Mouse (Mus musculus) cerebellum, adult 8-10 months (tissue): ENCODE measurements around the gene Prss57.

ENCODE experiments used
- DNase-seq: peaks from one replicate; pipeline ENCODE4 v3.0.0; 2022

Prss57 gene

DNA sequence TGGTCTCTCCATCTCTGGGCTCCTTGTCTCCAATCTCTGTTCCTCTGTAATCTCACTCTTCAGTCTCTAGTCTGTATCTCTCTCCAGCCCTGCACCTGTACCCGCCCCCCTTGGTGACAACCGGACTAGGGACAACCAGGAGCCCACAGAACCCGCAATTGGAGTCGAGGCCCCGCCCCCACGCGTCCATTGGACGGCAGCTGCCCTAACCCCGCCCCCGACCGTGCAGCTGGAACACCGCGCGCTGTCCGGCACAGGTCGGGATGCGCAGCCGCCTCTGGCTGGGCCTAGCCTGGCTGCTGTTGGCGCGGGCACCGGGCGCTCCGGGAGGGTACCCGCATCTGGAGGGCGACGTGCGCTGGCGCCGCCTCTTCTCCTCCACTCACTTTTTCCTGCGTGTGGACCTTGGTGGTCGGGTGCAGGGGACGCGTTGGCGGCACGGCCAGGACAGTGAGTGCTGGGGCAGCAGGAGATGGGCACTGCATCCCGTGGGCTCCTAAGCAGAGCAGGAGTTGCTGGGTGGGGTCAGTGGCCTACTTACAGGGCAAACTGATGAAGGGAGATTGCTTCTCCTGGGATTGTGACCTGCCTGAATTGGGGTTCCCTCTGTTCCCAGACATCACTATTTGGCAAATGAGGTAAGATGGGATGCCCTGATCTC is 35.8 kb downstream of the Prss57 start, which contains the start of gene Fgf22:
Gene Fgf22, plus strand, starts transcription at position 221 of the 661 bp plus-strand sequence.
- DNase-seq = peak; percentile 80

DNA sequence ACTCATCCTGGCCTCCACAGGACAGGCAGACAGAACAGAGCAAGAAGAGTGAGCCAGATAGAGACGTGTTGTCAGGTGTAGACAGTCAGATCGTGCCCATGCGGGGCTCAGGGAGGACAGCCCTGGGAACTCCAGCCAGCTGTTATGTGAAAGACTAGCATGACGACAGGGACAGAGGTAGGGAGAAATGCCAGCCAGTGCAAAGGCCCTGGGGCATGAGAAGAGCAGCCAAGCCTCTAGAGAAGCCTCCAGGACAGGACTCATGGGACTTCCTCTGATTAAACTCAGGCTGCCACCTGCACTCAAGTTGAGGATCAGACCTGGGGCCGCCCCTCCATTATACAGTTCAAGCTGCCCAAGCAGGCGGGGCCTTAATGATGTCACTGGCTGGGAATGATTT is 42.3 kb downstream of the Prss57 start:
- DNase-seq = no peak

DNA sequence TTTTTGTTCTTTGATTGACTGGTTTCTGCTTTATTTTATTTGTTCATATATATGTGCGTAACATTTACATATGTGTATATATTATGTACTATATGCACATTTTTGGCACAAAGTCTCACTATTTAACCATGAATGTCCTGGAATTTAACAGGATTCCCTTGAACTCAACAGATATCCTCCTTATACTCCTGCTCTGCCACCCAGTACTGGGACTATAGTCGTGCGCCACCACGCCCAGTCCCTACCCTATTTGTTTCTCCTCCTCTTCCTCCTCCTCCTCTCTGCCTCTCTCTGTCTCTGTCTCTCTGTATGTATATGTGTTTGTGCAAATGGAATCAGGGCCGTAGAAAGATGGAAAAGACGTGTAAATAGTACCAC is 44.0 kb downstream of the Prss57 start:
- no peak for DNase-seq

DNA sequence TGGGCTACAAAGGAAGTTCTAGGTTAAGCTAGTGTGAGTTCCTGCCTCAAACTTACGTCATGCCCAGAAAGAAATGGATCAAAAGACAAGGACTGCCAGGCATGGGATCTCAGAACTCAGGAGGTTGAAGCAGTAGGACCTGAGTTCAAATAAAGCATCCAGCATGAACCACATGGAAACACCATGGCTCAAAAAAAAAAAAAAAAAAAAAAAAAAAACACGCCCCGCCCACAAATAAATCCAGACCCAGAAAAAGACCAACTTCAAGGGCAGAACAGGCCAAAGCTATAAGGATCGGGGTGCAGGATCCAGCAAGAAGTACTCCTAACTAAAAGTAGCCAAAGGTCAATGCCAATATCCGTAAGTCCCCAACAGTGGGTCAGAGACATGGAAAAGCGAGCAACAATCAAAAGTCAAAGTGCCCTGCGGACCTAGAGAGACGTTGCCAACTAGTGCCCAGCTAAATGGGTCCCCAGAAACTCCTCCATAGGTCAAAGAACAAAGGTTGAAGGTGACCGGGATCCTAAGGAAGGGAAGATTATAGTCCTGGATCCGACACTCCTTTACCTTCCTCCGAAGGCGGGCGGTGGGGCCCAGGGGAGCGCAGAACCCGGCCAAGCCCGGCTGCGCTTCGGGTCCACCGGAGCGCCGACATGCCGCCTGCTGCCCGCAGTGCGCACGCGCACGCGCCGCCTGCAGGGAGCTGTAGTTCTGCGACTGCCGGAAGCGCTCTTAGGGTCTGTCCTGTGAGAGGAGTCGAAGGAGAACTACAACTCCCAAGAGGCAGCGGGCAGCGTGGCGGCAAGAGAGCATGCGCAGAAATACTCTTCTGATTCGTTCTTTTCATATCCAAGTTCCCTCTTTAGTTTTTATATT is 44.6 kb downstream of the Prss57 start, which contains the start of gene Polrmt:
Gene Polrmt, minus strand, starts transcription at position 684 of the 876 bp plus-strand sequence.
- peak; percentile 93 for DNase-seq

DNA sequence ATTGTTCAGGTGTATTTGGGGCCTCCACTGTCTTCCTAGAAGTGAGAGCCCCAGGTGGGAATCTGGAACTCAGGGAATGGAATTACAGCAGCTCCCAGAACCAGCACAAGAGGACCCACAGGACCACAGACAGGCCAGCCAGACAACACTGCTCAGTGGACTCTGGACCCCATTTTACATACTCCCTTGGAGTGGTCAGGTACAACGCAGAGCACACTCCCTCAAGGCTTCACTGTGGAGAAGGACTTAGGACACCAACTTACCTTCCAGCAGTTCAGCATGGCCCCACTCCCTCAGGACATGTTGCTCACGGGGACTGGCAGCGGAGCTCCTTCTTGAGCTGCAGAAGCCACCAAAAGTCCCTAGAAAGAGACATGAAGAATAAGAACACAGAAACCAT is 45.4 kb downstream of the Prss57 start:
- DNase-seq = no peak

DNA sequence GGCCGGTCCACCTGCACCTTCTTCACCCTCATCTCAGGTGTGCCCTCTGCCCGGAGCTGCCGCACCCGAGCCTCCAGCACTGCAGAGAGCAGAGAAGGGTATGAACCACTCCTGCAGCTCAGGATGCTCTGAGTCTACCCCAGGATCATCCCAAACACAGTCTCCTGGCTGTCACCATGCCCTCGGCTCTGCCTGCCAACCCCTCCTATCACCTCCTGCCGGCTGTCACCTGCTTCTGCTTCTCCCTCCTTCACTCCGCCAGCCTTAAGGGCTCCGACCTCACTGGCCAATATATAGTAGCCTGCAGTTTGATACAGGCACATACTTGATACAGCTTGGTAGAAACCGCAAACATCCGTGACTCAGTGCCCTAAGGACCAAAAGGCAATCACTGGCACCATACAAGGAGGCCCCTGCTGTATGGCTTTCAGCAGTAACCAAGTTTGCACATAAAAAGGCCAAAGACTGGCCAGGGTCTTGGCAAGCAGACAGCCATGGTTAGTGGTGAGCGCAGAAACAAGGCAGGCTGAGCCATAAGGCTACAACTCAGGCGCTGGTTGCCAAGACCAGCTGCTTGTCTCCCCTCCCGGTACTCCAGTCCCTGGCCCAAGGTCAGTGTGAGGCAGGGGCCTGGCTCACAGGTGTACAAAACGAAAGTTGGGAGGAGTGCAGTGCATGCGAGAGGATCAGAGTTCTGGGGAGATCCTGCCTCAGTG is 47.0 kb downstream of the Prss57 start:
- DNase-seq = peak; percentile 59

DNA sequence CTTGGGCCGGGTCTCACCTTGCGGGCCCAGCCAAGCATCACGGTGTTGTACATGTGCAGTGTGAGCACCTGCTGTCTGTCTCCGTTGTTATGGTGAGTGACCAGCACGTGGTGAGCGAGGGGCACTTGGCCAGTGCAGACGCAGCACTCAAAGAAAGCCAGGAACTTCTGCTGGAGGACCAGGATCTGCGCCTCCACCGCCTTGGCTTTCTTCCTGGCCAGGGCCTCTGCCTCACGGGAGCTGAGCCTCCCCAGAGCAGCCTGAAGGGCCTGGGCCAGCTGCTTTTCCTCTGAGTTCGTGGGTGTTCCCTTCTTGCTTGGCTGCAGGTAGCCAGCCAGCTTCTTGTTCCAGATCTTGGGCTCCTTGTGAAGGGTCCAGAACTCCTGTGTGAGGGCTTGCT is 47.6 kb downstream of the Prss57 start:
- no peak for DNase-seq

DNA sequence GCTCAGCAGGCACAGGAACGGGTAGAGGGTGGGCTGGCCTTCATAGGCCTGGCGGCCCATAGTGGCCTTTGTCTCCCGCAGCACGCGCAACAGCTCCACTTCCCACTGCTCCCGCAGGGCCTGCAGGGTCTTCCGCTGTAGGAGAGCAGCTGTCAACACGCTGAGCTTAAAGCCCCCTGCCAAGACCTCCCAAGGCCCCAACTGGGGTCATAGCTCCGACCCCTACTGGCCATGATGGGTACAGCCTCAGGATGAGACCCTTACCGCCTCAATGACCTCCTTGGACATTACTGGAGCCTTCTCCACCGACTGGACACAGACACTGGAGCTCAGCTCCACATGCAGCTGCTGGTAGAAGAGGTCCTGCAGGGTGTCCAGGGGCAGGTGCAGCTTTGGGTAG is 49.9 kb downstream of the Prss57 start:
- DNase-seq = no peak

DNA sequence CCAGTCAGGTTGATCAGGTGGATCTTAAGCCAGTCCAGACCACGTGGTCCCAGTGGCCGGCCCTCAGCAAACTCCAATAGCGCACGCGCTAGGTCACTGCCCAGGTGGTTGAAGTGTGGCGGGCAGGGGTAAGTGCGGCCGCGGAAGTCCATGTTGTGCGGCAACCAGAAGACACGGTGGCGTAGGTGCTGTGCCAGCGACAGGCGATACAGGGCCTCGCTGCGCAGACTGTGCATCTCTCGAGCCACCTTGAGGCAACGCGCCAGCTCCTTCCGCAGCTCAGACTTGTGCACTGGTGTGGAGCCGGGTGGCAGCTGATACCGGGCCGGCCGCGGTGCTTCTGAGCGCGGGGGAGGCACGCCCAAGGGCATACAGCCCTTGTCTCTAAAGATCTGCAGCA is 51.5 kb downstream of the Prss57 start:
- no peak for DNase-seq

DNA sequence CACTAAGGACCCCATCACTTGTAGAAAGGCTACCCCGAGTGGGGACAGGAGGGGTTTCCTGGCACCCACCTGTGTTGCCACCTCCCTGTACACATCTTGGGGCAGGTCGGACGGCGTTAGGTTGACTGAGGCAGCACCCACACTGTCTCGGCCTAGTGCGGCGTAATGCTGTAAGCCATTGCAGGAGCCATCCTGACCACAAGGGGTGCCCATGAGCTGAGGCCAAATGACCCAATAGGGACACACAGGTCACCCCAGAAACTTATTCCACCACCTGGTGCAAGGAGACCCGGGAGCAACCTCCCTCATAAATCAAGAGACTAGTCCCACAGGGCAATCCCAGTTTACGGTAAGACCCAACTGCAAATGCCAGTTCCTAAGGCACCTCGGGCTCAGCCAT is 52.5 kb downstream of the Prss57 start:
- no peak for DNase-seq

DNA sequence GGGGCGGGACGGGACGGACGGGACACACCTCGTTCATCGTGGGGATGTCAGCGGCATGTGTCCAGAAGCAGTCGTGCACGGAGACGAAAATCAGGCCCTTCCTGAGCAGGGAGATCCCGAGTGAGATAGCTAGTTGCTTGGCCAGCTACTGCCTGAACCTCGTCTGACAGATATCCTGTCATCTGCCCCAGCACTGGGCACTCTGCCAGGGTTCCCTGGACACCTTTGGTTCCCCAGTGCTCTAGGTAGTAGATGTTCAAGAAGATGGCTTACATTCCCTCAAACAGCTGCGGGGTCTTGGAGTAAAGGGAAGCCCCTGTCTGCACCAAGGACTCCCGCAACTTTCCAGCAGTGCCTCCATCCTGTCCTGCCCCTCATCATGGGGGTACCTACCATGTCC is 54.1 kb downstream of the Prss57 start:
- no peak for DNase-seq

DNA sequence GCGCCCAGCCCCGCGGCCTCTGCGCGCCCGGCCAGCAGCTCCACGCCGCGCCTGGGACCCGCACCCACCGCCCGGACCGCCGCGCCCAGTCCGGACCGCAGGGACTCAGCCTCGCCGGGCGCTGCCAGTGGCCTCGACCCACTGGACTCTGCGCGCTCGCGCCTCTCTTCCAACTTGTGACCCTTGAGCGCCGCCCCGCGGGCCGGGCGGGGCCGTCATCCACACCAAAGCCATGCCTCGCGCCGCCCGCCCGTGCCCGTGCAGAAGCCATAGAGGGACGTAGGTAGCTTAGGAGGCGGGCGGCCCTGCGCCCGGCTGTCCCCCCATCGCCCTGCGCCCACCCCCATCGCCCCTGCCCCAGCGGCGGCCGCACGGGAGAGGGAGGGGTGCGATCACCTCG is 55.4 kb downstream of the Prss57 start:
- no peak for DNase-seq

DNA sequence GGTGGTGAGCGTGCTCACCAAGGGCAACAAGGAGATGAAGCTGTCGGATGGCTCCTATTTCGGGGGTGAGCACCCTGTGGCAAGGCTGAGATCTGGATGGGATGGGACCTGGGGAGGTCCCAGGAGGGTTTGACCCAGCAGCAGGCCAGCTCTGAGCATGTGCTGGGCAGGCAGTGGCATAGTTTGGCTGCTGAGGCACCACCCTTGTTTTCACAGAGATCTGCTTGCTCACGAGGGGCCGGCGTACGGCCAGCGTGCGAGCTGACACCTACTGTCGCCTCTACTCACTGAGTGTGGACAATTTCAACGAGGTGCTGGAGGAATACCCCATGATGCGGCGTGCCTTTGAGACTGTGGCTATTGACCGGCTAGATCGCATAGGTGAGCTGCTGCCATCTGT is 56.9 kb downstream of the Prss57 start:
- no peak for DNase-seq

DNA sequence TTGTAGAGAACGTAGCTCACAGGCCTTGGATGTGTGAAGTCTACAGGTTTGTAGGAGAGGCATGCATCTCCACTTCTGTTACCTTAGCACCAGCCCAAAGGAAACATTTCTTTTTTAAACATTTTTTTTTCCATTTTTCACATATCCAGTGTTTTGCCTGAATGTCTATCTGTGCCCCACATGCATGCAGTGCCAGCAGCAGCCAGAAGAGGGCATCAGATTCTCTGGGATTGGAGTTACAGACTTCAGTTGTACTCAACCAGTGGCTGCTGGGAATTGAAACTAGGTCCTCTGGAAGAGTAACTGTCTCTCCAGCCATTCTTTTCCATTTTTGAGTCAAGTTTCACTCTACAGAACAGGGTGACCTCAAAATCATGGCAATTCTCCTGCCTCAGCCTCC is 58.3 kb downstream of the Prss57 start:
- DNase-seq = no peak
